Mouse (Mus musculus): ENCODE measurements around the gene Gm5089.

DNA sequence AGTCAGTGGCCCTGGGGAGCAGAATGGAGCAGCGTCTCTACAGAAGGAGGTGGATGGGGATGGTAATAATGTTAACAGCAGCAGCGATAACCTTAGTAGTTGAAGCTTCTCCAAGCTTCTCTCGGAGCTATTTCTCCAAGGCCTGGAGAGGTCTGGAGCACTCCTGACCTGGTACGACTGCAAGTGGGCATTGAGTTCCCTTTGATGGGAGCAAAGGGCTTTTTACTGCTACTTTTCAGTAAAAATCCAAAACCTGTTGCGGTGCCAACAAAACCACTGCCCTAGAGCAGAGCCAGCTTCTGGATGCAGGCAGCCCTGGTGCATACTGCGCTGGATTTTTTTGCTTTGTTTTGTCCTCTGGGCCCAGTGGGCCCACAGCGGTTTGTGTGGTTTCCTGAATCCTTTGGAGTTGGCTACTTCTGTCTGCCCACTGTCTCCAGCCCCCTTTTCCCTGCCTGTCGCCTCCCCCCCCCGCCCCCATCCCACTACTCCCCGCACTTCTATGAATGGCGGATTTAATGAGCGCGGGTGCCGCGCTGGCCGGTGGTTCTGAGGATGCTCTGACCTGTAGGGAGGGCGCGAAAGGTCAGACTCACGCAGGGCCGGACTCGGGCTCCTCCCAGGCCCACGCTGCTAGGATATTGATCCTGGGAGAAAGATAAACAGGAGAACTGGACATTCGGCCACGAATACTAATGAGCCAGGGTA is 34.1 kb upstream of the Gm5089 start:
- no peak for TF ChIP-seq POLR2A (IDR thresholded peaks at IDR 0.05; ENCODE audit: borderline replicate concordance, extremely low read depth, insufficient read depth, insufficient read length, poor library complexity, severe bottlenecking)
- no peak for TF ChIP-seq CTCF (IDR thresholded peaks at IDR 0.05; ENCODE audit: borderline replicate concordance, extremely low read depth, insufficient read depth, insufficient read length)
